Mouse (Mus musculus): ENCODE measurements around the gene Efcab9.
"Not testable (repeated sequence)": the region's sequence is repeated elsewhere in the genome, so short reads cannot be mapped to it uniquely, and the experiment has no call there.

Efcab9 gene

GRCm38 (mm10) chr11:32534453-32535075, 2.7 kb upstream of the Efcab9 start:
- DNase-seq = no peak

DNA sequence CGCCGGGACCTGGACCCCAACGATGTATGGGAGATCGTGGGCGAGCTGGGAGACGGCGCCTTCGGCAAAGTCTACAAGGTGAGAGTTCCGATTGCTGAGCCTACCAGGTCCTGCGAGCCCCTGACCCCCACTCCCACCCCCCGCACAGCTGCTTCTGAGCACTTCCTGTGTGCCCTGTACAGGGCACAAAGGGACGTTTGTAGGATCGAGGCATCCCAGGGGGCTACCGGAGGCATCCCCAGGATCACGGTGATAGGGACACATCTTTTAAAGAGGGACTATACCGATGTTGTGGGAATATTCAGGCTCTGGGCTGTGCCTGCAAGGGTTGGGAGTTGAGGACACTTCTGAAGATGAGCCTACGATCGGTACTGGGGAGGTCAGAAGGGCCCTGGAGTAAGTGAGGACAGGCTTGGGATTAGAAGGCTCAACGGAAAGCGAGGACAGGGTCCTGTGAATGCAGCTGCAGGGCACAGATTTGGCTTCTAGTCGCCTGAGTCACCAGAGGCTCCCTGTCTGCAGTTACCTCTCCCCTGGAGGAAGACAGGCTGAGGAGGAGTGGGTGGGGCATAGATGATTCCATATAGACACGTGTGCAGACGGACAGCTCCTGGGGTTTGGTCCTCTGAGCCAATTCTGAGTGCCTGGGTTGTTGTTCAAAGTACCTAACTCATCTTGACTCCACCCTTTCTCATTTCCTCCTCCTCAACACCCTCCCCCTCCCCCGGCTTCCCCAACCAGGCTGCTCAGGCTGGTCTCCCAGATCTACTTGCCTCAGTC, 1.8 kb upstream of the Efcab9 start:
- peak; percentile 44 for DNase-seq

DNA sequence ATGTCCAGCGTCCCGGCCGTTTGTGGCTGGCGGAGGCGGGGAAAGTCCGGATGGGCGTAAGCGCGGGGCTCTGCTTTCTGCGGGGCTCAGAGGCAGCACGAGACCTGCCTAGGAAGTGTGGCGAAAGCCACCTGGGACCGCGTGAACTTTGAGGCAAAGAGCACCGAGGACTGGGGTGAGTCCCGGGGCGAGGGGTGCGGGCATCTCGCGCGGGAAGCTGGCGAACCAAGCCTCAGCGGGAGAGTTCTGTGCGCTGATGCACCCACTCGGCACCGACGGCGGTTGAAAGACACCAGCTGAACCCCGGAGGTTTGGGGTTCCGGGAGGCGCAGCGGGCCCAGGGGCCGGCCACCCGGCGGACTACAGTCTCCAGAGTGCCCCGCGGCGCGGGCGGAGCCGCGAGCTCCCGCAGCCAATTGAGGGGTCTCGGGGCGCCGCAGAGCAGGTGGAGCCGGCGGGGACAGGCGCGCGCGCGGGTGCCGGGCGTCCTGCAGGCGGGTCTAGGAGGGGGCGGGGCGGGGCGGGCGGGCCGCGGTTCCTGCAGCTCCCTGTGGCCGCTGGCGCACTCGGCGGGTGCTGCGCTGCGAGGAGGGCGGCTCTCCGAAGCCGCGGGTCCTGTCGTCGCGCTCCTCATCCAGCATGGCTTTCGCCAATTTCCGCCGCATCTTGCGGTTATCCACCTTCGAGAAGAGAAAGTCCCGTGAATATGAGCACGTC, 1.0 kb upstream of the Efcab9 start, which contains the start of gene Stk10:
Stk10 (plus strand) TSS at position 541 of the 717 bp plus-strand sequence.
- peak; percentile 86 for DNase-seq

DNA sequence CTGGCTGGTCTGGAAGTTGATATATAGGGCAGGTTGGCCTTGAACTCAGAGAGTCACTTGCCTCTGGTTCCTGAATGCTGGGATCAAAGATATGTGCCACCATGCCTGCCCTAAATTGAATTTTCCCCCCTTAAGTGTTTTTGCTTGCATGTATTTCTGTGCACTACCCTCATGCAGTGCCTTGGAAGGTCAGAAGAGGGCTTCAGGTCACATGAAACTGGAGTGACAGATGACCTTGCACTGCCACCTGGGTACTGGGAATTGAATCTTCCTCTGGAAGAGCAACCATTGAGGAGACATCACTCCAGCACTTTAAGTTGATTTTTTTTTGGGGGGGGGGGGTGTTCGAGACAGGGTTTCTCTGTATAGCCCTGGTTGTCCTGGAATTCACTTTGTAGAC, 1.7 kb downstream of the Efcab9 start:
- no peak for DNase-seq

GRCm38 (mm10) chr11:32527006-32527405, 4.9 kb downstream of the Efcab9 start:
- DNase-seq = no peak

DNA sequence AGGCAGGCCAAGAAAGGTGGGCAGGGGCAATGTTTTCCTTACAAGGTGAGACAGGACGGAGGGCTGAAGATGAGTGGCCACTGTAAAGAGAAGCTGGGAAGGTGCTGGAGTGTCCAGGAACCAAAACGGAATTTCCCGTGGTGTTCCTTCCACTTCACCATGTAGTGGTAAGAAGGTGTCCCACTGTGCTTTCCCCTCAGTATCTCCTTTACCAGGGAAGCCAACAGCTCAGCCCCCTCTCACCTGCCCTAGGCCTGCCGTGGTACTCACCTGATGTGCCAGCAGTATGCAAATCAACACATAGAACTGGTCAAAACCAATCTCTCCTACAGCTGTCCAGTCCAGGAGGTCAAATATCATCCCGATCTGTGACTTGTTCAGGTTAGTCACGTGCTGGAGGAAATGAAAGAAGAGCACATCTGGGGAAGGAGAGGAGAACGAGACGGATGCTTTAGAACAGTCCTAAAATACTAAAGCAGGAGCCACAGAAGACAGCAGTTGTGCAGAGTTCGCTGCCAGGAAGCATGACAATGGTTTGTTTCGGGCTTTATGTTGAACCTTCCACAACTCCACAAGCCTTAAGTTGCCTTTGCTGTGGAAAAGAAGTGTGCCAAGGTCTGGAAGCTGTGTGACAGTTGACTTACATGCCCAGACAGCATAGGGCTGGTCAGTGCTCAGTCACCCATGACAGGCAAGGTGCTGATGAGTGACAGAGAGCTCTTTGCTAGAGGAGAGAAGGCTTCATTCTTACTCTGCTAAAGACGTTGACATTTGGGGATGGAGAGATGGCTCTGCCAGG, 7.6 kb downstream of the Efcab9 start:
- no peak for DNase-seq

- DNase-seq = no peak
Measured at GRCm38 (mm10) chr11:32521246-32521645, 10.6 kb downstream of the Efcab9 start.

- DNase-seq = no peak
Measured at GRCm38 (mm10) chr11:32519354-32519753, 12.5 kb downstream of the Efcab9 start.

DNA sequence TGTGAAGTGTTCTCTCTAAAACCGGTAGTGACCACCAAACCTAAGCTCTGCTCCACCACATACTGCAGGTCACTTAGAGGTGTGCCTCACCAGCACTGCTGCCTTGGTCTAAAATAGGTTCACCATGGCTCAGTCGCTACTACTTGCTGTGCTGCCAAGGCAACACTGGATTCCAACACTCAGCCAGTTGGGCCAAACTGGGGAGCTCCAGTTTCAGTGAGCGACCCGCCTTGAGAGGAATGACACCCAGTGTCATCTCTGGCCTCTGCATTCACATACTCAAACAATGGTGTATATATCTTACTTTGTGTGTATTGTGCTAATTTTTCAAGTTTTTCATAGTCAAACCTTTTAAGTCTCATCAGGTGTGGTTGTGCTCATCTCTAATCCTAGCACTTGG, 13.1 kb downstream of the Efcab9 start:
- DNase-seq = no peak

DNA sequence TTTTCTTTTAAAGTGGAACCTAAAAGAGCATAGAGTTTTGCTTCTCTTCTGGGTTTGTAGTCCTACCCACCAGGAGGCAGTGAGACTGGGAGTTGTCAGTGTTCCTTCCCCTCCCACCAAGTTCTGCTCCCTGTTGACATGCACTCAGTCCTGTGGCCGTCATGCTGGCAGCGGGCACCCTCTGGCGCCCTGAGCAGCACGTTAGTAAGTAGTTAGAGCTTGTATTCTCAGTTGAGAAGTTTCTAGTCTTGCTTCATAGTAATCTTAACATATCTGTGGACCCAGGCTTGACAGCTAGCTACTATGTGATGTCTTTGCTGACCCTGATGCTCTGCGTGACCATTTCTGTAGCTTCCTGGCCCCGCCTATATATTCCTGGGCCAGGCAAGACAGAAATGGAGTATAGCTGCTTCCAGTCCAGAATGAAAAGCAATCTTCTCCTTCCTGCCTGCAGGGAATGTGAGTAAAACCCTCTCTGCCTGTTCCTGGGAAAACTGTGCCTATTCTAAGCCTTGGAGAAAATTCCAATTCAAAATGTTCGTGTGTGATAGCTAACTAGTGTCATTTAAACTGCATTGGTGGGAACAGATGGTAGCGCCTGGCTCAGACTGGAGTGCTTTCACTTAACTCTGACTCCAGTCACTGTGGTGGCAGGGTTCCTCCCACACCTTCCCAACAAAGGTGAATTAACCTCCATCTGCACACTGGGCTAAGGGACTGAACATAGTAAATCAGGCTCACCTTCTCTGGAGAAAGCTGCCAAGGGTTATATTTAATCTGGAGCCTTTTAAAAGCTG, 14.8 kb downstream of the Efcab9 start:
- peak; percentile 12 for DNase-seq

DNA sequence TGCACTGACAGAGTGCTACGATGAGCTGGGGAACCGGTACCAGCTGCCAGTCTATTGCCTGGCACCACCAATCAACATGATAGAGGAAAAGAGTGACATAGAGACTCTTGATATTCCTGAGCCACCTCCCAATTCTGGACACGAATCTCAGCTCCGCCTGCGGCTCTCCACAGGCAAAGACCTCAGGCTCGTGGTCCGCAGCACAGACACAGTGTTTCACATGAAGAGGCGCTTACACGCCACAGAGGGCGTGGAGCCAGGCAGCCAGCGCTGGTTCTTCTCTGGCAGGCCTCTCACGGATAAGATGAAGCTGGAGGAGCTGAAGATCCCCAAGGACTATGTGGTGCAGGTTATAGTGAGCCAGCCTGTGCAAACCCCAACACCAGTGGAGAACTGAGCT, 15.8 kb downstream of the Efcab9 start:
- DNase-seq = peak; percentile 15

- DNase-seq = not testable (repeated sequence)
Measured at GRCm38 (mm10) chr11:32514853-32515252, 17.0 kb downstream of the Efcab9 start.

- DNase-seq = no peak
Measured at GRCm38 (mm10) chr11:32510930-32511329, 21.0 kb downstream of the Efcab9 start.

DNA sequence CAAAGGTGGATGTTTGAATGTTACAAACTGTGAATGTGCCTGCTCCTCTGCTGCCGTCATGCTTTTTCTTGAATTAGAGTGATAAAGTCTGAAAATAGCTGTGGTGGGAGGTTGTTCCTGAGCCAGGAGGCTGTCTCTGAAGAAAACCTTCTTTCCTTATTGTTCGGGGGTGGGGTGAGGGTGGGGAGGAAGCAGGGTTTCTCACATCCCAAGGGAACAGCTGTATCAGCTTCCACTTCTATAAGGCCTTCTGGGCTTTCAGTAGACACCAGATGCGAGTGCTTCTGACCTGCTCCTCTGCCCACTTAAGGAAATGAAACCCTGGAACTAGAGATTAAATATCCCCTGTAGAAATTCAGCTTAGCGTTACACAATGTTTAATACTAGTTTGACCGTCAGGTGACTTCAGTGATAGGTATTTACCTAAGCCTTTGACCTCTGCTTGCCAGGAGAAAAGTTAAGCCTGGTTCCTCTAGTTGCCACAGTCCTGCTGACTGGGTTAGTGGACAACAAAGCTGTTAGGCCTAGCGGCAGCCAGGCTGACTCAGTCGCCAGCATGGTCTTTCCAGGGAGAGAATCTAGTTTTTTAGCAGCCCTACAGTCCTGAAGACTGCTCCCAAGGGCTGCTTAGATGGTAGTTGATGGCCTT, 26.7 kb downstream of the Efcab9 start:
- no peak for DNase-seq

DNA sequence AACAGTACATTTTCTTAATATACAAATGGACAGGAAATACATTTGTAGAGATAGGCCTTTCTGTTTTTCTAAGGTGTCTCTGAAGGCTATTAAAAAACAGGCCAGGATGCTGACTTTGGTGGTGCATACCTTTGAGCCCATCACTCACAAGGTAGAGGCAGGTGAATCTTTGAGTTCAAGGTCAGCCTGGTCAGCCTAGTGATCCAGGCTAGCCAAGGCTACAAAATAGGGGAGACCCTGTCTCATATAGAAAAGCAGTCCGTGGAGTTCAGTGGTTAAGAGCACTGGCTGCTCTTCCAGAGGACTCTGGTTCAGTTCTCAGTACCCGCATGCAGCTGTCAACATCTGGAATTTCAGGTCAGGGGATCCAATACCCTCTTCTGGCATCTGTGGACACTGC, 28.2 kb downstream of the Efcab9 start:
- DNase-seq = no peak

GRCm38 (mm10) chr11:32499931-32500330, 31.9 kb downstream of the Efcab9 start:
- no peak for DNase-seq

DNA sequence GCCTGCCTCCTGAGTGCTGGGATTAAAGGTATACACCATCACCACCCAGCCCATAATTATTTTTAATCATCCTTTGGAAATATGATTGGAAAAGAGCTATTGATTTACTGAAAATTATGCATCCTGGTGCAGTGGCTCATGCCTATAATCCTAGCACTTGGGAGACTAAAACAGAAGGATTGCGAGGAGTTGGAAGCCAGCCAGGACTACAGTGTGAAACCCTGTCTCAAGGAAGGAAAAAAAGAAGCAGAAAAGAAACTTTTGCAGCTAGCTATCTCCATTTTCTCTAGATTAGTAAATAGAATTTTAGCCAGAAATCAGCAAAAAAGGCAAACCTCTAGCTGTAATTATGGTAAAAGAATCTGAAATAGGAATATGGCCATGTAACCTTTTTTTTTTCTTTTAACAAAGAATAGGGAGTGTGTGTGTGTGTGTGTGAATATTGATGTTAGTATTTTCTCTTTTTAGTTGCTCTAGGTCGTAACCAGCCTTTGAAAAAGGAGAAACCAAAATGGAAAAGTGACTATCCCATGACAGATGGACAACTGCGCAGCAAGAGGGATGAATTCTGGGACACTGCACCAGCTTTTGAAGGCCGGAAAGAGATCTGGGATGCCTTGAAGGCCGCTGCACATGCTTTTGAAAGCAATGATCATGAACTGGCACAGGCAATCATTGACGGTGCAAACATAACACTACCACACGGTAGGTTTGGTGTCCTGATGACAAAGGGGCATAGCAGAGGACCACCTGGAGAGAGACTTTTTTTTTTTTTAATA, 32.9 kb downstream of the Efcab9 start:
- DNase-seq = peak; percentile 77

DNA sequence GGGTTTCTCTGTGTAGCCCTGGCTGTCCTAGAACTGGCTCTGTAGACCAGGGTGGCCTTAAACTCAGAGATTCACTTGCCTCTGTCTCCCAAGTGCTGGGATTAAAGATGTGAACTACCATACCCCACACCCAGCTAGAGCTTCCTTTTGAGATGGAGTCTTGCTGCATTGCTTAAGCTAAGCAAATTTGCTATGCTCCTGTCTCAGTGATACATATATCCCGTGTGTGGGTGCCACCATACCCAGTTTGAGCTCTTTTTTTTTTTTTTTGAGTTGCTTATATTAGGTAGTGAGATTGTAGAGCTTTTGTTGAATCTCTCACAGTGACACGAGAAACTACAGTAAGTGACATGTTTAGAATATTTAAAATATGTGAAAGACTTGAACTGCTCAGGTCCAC, 36.6 kb downstream of the Efcab9 start:
- DNase-seq = no peak

- DNase-seq = no peak
Measured at GRCm38 (mm10) chr11:32493312-32493711, 38.6 kb downstream of the Efcab9 start.

GRCm38 (mm10) chr11:32491079-32491478, 40.8 kb downstream of the Efcab9 start:
- no peak for DNase-seq
